12 mouse cellular contexts compared by ENCODE assay signal in the genomic region with DNA sequence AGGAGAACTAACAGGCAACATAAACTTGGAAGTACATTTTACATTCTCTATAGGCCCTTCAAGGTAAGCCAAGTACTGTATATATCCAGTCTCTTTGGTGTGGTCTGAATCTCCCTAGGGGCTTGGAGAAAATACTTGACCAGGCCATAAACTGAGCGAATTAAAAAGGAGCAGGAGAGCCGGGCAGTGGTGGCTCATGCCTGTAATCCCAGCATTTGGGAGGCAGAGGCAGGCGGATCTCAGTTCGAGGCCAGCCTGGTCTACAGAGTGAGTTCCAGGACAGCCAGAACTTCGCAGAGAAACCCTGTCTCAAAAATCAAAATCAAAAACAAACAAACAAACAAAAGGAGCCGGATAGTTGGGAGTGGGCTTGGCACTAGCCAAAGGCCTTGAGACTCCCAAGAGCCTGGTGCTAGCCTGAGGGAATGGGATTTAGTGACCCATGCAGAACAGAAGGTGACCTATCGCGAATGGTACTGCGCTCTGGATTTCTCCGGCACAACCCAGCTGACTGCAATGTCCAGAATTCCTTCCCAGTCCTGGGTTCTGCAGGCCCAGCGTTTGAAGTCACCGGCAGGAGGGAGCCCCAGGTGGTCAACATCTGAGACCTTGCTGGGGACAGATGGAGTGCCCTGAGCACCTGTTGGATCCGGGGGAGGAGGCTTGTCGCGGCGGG. TPM values are rescaled to one million over a fixed set of nuclear protein-coding genes. Genes with fewer than 3 reads are reported as not detected.
A peak's percentile ranks its signal among the peaks of the same experiment; 100 is the strongest.
DNase-seq lines count a peak whose midpoint lies in the region; ATAC-seq and TF ChIP-seq lines count a peak whose summit lies in the region.
"Had no signal": no experiment of that assay in that cellular context is flagged by ENCODE, and none has a peak within 500 bp of the region (broad histone marks: within the 10 kb centered on the region; RNA-seq: fewer than 3 reads in every experiment).

No protein-coding gene starts in this region.

- TF ChIP-seq EP300 in ES-Bruce4 (IDR thresholded peaks at IDR 0.05; ENCODE audit: insufficient read depth, low read depth, low read length): peak; percentile 79

- intact Hi-C loops in heart, postnatal 14 days (cut with DNase I): no loop called here

- H3K4me3 ChIP-seq in heart, embryonic 12.5 days: no peak overlapping the region
- H3K4me3 ChIP-seq in kidney, embryonic 16.5 days (ENCODE audit: low read length): no peak overlapping the region
- H3K4me3 ChIP-seq in ES-Bruce4 (ENCODE audit: low read depth, low read length): no peak overlapping the region
- no peak overlapping the region for H3K4me3 ChIP-seq in intestine, embryonic 15.5 days (replicated peaks)

- 0 out of 2 replicates have a peak, but pooled peaks cover 3% of the 10 kb centered on the region for H3K9me3 ChIP-seq in heart, embryonic 12.5 days (replicated peaks)
- no peaks in the 10 kb centered on the region for H3K9me3 ChIP-seq in kidney, embryonic 16.5 days (ENCODE audit: low read length)
- peaks cover 16% of the 10 kb centered on the region for H3K9me3 ChIP-seq in ES-Bruce4 (replicated peaks; ENCODE audit: control insufficient read depth, insufficient read depth, low read length, poor library complexity, severe bottlenecking)
- no peaks in the 10 kb centered on the region for H3K9me3 ChIP-seq in intestine, embryonic 15.5 days

- no peak for TF ChIP-seq CTCF in ES-Bruce4 (IDR thresholded peaks at IDR 0.05; ENCODE audit: low read depth, low read length)

- TF ChIP-seq POLR2A in ES-Bruce4 (IDR thresholded peaks at IDR 0.05; ENCODE audit: insufficient read depth, low read length): no peak

- H3K36me3 ChIP-seq in heart, embryonic 12.5 days: no peaks in the 10 kb centered on the region
- H3K36me3 ChIP-seq in kidney, embryonic 16.5 days (ENCODE audit: insufficient read depth, low read length): no peaks in the 10 kb centered on the region
- no peaks in the 10 kb centered on the region for H3K36me3 ChIP-seq in ES-Bruce4 (ENCODE audit: control insufficient read depth, insufficient read depth, low read length, poor library complexity, severe bottlenecking)
- H3K36me3 ChIP-seq in intestine, embryonic 15.5 days: no peaks in the 10 kb centered on the region

- peaks cover 12% of the 10 kb centered on the region; the same call in 1 of the 2 replicates for H3K27me3 ChIP-seq in heart, embryonic 12.5 days (replicated peaks)
- no peaks in the 10 kb centered on the region for H3K27me3 ChIP-seq in kidney, embryonic 16.5 days (ENCODE audit: insufficient read depth, low read length)
- no peaks in the 10 kb centered on the region for H3K27me3 ChIP-seq in ES-Bruce4 (ENCODE audit: control insufficient read depth, insufficient read depth, low read length, poor library complexity, severe bottlenecking)
- no peaks in the 10 kb centered on the region for H3K27me3 ChIP-seq in intestine, embryonic 15.5 days (replicated peaks)

- no peak overlapping the region for H3K27ac ChIP-seq in heart, embryonic 12.5 days (ENCODE audit: poor library complexity, severe bottlenecking)
- H3K27ac ChIP-seq in kidney, embryonic 16.5 days (ENCODE audit: low read length): no peak overlapping the region
- H3K27ac ChIP-seq in ES-Bruce4 (ENCODE audit: insufficient read depth, low read length): peak overlapping the region; percentile 62
- no peak overlapping the region for H3K27ac ChIP-seq in intestine, embryonic 15.5 days

- no peak for DNase-seq in heart, postnatal 14 days
- no peak for DNase-seq in kidney, adult 9 months
- DNase-seq in thymus, postnatal 0 days (ENCODE audit: low spot score): no peak
- DNase-seq in urinary bladder, adult 18-20 months (ENCODE audit: low spot score in 2 of 2): no peak
- DNase-seq: cerebellum, adult 2 months; gastrocnemius, postnatal 25 days; right cerebral cortex, postnatal 25 days had no signal

- no peak overlapping the region for H3K9ac ChIP-seq in heart, embryonic 12.5 days
- no peak overlapping the region for H3K9ac ChIP-seq in kidney, embryonic 16.5 days (replicated peaks; ENCODE audit: low read length)
- H3K9ac ChIP-seq in ES-Bruce4 (ENCODE audit: low read depth, poor library complexity, severe bottlenecking): no peak overlapping the region
- no peak overlapping the region for H3K9ac ChIP-seq in intestine, embryonic 15.5 days

- H3K4me2 ChIP-seq in heart, embryonic 12.5 days: peak overlapping the region; percentile 47
- peak overlapping the region; percentile 26; the same call in 1 of the 2 replicates for H3K4me2 ChIP-seq in kidney, embryonic 16.5 days (replicated peaks; ENCODE audit: low read depth, low read length)
- H3K4me2 ChIP-seq in intestine, embryonic 15.5 days (replicated peaks): 0 out of 2 replicates have a peak overlapping the region, but pooled peaks have one; percentile 25

- 47% methylated on average over 16 of the region's 16 CpGs for WGBS in heart, embryonic 12.5 days
- 46% methylated on average over 16 of the region's 16 CpGs for whole genome bisulfite sequencing in kidney, embryonic 16.5 days
- WGBS in intestine, embryonic 15.5 days: 53% methylated on average over 16 of the region's 16 CpGs

- ATAC-seq in heart, embryonic 12.5 days (ENCODE audit: insufficient number of reproducible peaks, low FRiP score): no peak
- peak; percentile 41; the same call in 1 of the 2 replicates for ATAC-seq in kidney, embryonic 16.5 days (ENCODE audit: low FRiP score, low TSS enrichment)
- no peak for ATAC-seq in intestine, embryonic 15.5 days

- H3K4me1 ChIP-seq in heart, embryonic 12.5 days (replicated peaks): peaks cover 9% of the 10 kb centered on the region
- peaks cover 8% of the 10 kb centered on the region for H3K4me1 ChIP-seq in kidney, embryonic 16.5 days (ENCODE audit: insufficient read depth, low read length)
- peaks cover 2% of the 10 kb centered on the region for H3K4me1 ChIP-seq in ES-Bruce4 (ENCODE audit: control insufficient read depth, insufficient read depth, low read length)
- H3K4me1 ChIP-seq in intestine, embryonic 15.5 days (replicated peaks): no peaks in the 10 kb centered on the region

RNA-seq across cellular contexts. Expression of a gene that starts 10.6 kb away (rescaled TPM):
- 6.3 and 7.1 TPM in 2 replicates for polyA plus RNA-seq in heart, embryonic 12.5 days (2016; fragmentation: Nextera tagmentation; extraction: Ambion mirVana)
- total RNA-seq in heart, postnatal 14 days (2021): under 1 TPM; 0.54 to 0.57 TPM
- 9.5 and 10.5 TPM in 2 replicates for polyA plus RNA-seq in kidney, embryonic 16.5 days (2015; fragmentation: Nextera tagmentation; extraction: Ambion mirVana)
- 54.9 and 55.3 TPM in 2 replicates for polyA plus RNA-seq in ES-Bruce4 (2011; ENCODE audit: insufficient read depth, insufficient read length, low read depth, missing spikeins)
- polyA plus RNA-seq in intestine, embryonic 15.5 days (2015; fragmentation: Nextera tagmentation; extraction: Ambion mirVana): 6.6 and 7.2 TPM in 2 replicates
- polyA plus RNA-seq in thymus, postnatal 0 days (2015; fragmentation: Nextera tagmentation; extraction: Ambion mirVana): 0.66 and 0.98 TPM in 2 replicates
- total RNA-seq: gastrocnemius, postnatal 25 days had no signal
- polyA plus RNA-seq: C2C12 had no signal

RNA-seq across cellular contexts. Expression of a gene that starts 46.0 kb away (rescaled TPM):
- polyA plus RNA-seq in heart, embryonic 12.5 days (2016; fragmentation: Nextera tagmentation; extraction: Ambion mirVana): 331 and 337 TPM in 2 replicates
- 100 to 1,000 TPM; 122 to 125 TPM for total RNA-seq in heart, postnatal 14 days (2021)
- polyA plus RNA-seq in kidney, embryonic 16.5 days (2015; fragmentation: Nextera tagmentation; extraction: Ambion mirVana): 432 and 504 TPM in 2 replicates
- polyA plus RNA-seq in ES-Bruce4 (2011; ENCODE audit: insufficient read depth, insufficient read length, low read depth, missing spikeins): 1,350 and 1,473 TPM in 2 replicates
- polyA plus RNA-seq in intestine, embryonic 15.5 days (2015; fragmentation: Nextera tagmentation; extraction: Ambion mirVana): 424 and 451 TPM in 2 replicates
- 458 and 464 TPM in 2 replicates for polyA plus RNA-seq in thymus, postnatal 0 days (2015; fragmentation: Nextera tagmentation; extraction: Ambion mirVana)
